Mouse (Mus musculus) heart, postnatal 36 days (tissue): ENCODE results near the gene Gm49450. TPM values are rescaled to one million over a fixed set of nuclear protein-coding genes. Genes with fewer than 3 reads are reported as not detected.
A peak's percentile ranks its signal among the peaks of the same experiment; 100 is the strongest.

Experiments used
- DNase-seq, 2 experiments: peaks; one replicate each; pipeline ENCODE4 v3.0.0; 2021 to 2022
- intact Hi-C: fragments of 180-260 bp; cut with DNase I; formaldehyde crosslinking; loops from one replicate; pipeline ENCODE4 v1.15.1; 2025
- total RNA-seq, 2 experiments: library from RNA; stranded (reverse); gene quantifications; 2 replicates each; pipeline ENCODE4 v1.2.3; 2021

The Gm49450 gene
- total RNA-seq = not detected

DNA sequence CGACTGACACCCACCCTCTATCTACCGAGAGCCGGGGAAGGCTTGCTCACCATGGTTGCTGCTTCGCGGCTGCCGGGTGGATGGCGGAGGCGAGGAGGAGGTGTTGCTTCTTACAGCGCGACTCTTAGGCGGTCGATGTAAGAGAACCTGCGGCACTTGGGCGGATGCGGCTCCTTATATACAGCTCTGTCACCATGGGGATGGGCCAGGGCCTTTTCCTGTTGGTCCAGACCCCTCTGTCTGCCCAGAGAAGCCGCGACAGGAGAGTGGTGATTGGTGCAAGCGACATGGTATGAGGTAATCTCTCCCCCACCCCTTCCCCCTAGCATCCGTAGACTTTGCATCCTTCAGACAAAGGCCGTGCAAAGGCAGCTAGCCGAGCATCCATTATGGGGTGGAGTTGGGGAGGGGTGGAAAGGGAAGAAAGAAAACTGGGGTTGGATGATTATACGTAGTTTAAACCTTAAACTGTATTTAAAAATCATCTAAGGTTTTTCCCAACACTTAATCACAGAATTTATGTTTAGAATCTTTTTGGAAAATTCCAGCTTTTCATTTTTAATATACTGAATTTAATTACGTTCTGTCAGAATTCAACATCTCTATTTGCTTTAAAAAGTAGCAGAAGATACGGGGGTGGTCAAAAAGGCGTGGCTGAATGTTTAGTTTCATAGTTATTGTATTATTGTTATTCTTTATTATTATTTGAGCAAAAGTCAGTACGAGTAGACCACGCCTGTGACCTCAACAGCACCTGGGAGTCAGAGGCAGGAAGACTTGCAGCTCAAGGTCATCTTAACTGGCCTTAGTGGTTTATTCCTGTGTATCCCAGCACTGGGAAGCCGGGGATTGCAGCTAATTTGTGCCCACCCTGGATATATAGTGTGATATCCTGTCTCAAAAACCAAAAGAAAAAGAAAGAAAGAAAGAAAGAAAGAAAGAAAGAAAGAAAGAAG, at the start of gene Gm49450, which contains the start of gene Tuba1a:
Gene Gm49450, minus strand, starts transcription at position 151 of the 956 bp plus-strand sequence.
Gene Tuba1a, minus strand, starts transcription at position 303 of the 956 bp plus-strand sequence.
- intact Hi-C loops = loop anchor here (1.0 to 2.0 kb wide), 3 partner anchors 19 to 40 kb away; partner anchors contain the start of gene Tuba1b
- peak; percentile 88 to 91 for DNase-seq

DNA sequence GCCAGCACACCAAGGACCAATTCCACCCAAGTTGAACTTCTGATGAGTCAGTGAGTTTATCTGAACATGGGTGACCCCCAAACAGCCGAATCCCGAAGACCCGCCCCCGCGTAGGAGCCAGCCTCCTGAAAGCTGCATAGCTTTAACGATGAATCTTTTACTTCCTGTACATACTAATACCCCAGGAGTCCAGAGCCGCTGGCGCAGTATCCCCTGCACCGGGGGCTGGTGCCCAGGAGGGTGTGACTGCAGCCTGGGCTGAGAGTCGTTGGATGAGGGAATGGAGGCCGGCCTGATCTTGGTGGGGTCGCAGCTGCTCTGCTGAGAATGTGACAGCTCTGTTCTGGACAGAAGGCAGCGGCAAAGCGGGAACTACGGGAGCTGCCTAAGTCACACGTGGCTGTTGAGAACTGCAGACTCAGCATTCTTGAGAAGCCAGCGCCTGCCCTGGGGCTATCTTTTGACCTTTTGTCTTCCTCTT, 48.1 kb upstream of the Gm49450 start:
- intact Hi-C loops = no loop called here
- DNase-seq = peak in 1 of 2 experiments; percentile 37

DNA sequence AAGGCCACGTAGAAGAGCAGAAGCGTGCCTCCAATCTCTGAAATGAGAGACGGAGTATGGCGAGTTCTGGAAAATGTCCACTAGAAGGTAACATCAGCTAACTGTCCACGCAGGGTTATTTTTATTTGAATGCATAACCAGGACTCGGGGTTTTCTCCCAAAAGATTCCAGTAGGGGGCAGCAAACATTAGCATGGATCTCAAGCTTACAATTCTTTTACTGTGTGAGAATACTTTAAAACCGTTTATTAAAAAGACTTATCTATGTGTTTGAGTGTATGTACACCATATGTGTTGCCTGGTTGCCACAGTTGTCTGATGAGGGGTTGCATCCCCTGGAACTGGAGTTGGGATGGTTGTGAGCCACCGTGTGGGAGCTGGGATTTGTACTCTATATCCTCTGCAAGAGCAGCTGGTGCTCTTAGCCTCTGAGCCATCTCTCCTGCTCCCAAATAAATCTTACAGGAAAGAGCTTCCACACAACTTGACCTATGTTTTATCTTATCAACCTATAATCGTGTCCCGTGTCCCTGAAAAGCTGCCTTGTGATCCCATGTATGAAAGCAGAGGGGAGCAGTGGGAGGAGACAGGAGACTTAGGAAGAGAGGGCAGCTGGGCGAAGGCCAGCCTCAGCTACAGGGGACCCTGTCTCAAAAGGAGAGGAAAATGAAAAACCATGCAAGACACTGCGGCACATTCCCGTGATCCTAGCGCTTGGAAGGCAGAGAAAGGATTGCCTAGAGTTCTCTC, 47.4 kb upstream of the Gm49450 start:
- DNase-seq = peak; percentile 65 to 73

DNA sequence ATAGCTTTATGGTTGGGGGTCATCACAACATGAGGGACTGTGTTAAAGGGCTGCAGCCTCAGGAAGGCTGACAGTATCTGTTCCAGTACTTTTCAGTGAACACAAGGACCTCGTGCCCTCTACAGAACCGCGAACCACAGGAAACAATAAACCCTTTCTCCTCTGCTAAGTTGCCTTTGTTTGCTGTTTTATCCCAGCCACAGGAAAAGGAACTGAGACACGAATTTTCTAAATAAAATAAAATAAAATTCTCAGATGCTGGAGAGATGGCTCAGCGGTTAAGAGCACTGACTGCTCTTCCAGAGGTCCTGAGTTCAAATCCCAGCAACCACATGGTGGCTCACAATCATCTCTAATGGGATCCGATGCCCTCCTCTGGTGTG, 45.4 kb upstream of the Gm49450 start:
- DNase-seq = no peak
- intact Hi-C loops = no loop called here

More for the DNA sequence above, 47.4 kb upstream of the Gm49450 start:
- intact Hi-C loops = no loop called here

DNA sequence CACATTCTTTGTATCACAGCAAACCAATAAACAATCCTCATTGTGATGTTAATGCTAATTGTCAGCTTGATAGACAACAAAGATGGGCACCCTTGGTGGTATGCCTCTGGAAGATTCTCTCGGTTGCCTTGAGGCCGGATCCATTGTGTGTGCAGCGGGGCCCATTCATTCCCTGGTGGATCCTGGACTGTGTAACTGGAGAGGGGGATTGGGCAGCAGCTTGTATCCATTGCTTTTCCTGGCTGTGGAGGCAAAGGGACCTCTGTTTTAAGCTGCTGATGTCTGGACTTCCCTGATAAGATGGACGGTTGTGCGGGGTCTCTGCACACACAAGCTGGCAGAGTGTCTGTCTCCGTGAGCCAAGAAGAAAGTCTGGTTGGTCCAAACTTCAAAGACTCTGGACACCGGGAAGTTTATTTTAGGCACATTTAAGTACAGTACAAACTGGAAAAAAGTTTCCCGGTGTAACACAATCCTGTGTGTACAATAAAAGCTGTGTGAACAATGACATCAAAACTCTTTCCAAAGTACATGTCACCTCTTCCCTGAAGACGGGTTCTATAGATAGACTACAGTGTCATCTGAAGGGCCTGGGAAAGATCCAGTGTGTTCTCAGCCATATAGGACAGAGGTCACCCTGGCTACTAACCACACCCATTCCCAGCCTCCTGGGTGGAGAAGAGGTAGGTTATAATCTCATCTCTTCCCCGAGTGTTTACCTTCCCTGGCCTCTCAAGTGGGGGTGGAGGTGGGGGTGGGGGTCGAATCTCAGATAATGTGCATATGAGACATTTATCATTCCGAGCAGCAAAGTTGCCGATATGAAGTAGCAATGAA, 44.8 kb upstream of the Gm49450 start:
- intact Hi-C loops = no loop called here
- no peak for DNase-seq

DNA sequence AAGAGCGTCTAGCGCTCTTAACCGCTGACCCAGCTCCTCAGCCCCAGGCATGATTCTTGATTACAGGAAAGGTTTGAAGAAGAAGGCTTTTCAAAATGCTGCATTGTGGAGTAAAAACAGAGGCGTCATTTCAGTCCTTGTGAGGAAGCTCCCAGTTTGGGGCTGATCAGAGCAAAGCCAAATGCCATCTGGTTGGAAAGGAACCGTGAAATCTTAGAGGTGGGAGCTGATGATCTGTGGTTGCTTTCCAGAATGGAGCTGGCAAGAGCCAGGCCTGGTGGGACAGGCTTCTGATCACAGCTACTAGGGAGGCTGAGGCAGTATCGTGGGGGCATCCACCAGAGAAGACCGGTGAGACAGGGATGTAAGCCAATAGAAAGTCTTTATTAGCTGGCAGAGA, 43.5 kb upstream of the Gm49450 start:
- intact Hi-C loops = no loop called here

DNA sequence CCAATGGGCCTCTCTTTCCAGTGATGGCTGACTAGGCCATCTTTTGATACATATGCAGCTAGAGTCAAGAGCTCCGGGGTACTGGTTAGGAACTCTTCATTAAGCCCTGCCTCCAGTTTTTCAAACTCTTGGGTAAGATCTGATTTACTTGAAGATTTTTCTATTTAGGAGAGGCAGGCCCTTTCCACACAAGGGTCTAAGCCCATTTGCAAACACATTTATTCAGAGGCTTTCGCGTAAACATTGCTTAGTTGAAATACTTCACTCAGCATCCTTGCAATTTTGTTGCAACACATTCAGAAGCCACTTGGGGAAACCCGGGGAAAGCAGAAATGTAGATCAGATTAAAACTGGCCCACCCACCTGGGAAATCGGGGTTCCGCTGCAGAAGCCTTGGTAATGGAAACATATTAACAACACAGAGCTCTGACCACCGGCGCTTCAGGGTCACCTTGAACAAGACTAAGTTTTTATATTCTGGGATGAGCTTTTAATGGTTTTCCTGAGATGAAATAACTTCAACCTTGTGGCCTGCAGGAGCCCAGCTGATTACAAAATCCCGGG, 41.7 kb upstream of the Gm49450 start:
- no peak for DNase-seq
- intact Hi-C loops = loop anchor here (1.0 to 2.0 kb wide), 2 partner anchors 103 to 118 kb away; no protein-coding TSS in a partner anchor

More for the DNA sequence above, 43.5 kb upstream of the Gm49450 start:
- DNase-seq = no peak

DNA sequence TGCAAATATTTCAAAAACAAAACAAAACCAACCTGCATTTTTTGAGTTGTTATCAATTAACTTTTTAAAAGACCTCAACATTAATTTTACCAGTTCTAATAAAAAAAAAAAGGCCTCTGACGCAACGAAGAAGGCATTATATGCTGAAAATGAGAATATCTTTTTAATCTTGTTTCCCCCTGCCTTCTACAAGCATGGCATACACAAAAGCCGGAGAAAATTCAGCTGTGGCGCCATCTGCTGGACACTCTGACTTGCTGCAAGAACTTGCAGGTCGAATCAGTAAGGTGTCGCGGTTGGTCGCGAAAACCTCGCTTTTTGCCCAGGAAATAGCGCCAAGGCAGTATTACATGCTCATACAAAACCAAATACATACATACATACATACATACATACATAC, 40.5 kb upstream of the Gm49450 start:
- intact Hi-C loops = loop anchor here (1.0 to 2.0 kb wide), 4 partner anchors 41 to 117 kb away; partner anchors contain the start of genes Gm49450, Tuba1a and Tuba1b
- DNase-seq = peak; percentile 86 to 90

DNA sequence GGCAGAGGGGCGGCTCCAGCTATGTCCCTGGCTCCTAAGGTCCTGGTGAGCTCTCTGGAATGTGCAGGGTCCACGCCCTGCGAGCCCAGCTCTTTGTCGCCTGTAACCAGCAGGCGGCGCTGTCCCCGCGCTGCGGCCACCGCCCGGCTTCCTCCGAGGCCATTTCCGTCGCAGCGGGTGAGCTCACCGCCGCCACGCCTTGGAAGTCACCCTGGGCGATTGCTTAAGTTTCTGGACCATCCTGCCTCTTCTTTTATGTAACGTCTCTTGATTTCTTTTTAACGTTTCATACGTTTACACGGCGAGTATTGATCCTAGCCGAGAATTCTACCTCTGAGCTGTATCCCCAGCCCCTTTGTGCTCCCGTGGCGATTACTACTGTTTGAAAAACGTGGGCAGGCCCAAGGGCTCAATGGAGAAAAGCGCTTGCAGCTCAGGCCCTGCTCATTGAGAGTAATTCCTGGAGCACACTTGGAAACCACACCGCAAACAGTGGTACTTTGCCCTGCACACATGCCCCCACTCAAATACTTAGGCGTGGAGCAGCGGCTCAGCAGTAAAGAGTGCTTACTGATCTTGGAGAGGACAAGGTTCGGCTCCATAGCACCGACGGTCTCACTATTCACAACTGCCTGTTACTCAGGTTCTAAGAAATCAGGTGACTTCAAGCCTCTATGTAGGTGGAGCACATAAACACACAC, 39.9 kb upstream of the Gm49450 start:
- peak; percentile 98 to 99 for DNase-seq
- intact Hi-C loops = loop anchor here (1.0 kb wide), 2 partner anchors 40 to 59 kb away; partner anchors contain the start of genes Gm49450, Tuba1a and Tuba1b

DNA sequence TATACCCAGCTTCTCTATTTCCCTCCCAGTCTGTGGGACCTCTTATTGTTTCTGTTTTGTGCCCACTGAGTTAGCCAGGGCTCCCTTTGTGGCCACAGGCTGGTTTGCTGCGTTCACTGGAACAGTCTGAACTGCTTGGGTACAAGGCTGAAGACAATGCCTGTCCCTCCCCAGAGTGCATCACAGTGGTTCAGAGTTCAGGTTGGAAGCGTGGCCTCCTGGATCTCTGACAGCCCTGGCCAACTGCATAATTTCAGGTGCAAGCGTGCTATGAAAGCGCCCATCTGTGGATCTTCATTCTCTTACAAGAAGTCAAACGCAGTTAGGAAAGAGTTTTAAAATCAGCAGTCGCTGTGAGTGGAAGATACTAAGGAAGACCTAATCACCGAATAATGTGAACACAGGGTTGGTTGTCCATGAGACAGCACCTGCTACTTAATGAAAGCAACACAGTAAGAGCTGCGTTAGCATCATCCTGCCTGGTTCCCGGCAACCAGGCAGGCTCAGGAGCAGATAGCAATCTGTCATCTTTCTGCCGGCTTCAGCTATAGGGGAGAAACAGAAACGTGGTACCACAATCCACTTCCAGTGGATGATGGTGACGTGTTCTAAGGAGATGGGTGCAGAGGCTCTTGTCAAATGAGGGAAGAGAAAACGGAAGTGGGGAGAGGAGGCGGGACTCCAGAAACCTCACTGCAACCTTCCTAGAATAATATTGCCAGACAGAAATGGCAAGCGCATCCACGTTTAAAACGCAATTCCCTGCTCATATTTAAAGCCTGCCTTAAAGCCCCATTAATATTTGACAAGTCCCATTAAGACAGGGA, 38.9 kb upstream of the Gm49450 start:
- intact Hi-C loops = no loop called here
- peak; percentile 55 to 66 for DNase-seq

DNA sequence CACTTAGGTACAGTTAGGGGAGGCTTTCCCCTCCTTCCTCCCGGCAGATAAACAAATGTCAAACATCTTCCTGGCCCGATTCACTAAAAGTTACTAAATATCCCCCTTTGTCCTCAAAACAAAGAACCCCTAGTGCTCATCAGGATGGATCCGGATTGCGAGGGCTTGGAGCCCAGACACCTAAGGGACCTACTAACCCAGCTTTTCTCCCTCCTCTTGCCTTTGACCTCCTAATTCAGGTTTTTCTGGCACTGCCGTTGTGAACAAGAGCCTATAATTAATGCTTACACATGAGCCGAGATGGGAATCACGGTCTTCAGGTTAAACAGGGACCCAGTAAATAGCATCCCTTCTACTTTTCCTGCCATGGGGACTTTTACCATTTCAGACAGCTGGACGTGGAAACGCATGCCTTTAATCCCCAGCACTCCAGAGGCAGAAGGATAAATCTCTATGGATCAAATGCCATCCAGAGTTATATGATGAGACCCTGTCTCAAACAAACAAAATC, 38.2 kb upstream of the Gm49450 start:
- DNase-seq = no peak
- intact Hi-C loops = no loop called here

DNA sequence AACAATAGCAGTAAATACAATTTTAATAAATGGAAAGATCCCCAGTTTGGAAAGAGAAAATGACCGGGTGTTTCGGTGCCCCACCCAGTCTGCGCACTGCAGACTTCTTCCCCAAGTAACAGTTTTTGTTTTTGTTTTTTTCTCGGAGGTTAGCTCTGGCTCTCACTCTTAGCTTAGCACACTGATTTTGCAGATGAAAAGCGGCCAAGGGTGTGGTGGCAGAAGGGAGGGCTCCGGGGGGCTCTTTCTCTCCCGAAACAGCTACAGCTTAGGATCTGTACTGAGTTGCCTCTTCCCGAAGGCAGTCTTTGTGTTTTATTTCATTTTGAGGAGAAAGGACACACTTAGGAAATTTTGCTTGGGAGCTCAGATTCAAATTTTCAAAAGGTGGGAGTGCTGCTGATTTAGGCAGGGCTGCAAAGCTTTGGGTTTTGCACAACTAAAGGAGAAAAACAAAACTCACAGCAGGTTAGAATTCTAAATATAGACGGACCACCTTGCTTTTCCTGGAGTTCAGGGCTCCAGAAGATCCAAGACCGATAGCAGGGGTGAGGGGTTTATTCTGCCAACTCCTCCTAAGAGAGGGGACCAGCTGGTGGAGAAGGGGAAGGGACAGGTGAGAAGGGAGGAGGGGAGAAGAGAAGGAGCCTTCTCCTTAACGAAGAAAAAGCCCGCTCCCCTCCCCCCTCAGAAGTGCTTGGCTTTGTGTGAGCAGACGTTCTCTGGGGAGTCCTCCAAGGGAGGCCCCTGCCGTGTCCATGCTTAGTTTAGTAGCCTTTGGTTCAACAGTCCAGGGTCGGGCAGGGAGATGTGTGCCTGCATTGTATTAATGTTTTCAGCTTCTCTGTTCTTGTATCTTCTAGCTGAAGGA, 37.6 kb upstream of the Gm49450 start:
- DNase-seq = no peak
- intact Hi-C loops = no loop called here

DNA sequence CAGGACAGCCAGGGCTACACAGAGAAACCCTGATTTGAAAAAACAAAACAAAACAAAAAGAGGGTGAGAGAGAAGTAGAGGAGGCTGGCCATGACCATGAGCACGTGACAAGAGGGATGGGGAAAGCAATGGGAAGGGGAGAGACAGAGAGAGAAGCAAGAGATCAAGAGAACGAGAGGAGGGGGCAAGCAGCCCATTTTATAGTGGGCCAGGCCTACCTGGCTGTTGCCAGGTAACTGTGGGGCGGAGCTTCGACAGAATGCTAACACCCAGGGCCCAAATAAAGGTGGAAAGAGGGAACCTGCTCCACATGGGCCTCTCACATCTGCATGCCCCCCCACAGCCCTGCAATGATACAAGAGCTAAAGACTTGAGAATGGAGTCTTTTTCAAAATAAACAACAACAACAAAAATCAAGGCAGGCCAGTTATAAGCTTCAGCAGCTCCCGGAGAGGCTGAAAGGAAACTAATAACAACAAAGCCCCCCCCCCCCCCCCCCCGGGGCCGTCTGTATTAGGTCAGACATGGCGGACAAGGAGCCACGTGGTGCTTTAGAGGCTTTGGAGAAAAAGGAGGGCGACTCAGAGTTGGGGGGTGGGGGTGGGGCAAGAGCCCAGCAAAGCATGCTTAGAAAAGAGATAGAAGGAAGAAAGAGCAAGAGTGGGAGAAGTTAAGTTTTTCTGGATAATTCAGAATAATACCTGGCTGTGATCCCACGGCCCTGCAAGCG, 36.5 kb upstream of the Gm49450 start:
- no peak for DNase-seq
- intact Hi-C loops = no loop called here

DNA sequence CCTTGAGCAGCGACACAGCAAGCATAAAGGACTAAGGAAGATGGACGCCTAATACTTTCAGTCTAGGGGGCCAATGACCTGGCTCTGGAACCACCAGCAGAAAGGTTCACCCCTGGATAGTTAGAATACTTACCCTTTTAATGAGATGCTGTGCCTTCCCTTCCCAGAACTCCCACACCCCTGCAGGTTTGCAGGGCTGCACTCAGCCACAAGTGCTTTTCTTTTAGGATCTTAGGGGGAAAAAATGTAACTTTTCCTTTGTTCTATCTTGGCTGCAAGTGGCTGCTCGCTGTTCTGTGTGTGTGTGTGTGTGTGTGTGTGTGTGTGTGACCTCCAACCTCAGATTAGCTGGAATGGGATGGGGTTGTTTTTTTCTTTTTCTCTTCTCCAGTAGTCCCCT, 35.4 kb upstream of the Gm49450 start:
- intact Hi-C loops = no loop called here

DNA sequence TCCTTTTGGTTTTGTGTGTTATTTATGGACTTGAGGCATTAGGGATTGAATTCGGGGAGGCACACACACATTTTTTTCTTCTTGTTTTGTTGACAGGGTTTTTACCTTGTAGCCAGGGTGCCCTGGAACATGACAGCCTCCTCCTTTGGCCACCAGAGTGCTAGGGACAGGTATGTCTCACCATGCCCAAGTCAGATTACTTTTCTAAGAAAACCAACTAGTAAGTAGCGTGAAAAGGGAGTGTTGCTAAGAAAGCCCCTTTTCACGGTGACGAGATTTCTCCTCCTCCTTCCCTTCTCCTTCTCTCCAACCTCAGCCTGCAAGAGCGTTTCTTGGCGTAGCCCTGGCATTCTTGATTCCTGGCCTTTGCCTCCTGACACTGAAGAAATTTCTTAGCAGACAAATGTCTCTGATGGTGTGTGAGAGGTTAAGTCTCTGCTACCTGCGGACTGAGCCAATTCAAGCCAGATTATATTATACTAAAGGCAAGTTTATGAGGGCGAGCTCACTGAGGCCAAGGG, 34.4 kb upstream of the Gm49450 start:
- intact Hi-C loops = no loop called here
- no peak for DNase-seq

More for the DNA sequence above, 35.4 kb upstream of the Gm49450 start:
- DNase-seq = no peak

DNA sequence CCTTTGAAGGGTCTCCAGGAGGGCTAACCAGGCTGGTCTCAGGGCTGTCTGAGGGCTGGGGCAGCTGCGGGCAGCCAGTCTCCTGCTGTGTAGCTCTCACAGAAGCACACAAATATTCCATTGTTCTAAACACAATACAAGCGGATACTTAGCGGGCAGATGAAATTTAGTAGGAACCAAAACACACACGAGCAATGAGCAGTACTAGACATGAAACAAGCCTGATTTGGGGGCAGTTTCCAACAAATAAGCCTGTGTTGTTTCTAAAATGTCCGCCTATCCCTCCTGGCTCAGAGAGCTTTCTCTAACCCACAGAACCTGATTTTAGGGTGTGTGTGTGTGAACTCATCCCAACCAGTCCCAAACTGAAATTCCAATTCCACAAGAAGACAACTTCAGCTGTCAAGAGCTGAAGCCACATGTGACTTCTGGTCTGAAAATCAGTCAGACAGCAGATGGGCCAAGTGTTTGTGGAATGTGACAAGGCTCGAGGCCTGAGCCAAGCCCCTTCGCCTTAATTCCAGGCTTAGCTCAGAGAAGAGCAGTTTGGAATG, 33.8 kb upstream of the Gm49450 start:
- intact Hi-C loops = no loop called here
- peak in 1 of 2 experiments; percentile 43 for DNase-seq
